Mouse (Mus musculus) E14TG2a.4 (cell line): Measurements from ENCODE around the gene Keap1.

Source experiments
- CTCF ChIP-seq: conservative IDR thresholded peaks from 2 replicates; pipeline ENCODE4 v1.5.1; 2014; ENCODE audit warnings: low read length
- POU5F1 ChIP-seq: IDR thresholded peaks from 2 replicates; pipeline ENCODE4 v1.6.1; 2014; ENCODE audit warnings: low read length, borderline replicate concordance

DNA sequence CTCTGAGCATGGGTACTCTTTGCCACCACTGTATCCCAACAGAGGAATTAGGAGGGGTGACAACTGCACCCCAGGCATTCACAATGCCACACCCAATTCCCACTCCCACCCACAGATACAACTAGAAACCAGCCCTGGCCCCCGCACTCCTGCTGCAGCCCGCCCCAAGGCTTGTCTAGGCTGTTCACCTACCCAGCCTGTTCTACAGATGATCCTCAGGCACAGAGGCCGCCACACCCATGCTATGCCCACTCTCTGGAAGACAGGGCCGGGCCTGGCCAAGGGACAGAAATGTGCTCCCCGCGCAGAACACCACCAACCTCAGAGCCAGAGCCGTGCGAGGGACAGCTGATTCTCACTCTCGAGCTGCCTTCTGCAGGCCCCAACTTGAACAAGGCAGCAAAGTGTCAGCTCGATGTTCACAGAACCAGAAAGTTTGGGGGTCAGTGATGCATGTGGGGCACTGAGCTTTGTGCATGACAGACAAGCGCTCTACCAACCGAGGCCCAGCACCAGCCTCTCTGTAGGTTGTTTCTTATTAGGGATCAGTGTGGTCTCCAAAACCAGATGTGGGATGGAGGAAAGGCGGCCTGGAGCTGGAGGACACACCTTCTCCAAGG is 12.1 kb upstream of the Keap1 start:
- TF ChIP-seq CTCF = no peak
- TF ChIP-seq POU5F1 = no peak
